Mouse (Mus musculus): ENCODE data around the gene Nrxn2. TPM values are rescaled to one million over a fixed set of nuclear protein-coding genes. Genes with fewer than 3 reads are reported as not detected.
A peak's percentile ranks its signal among the peaks of the same experiment; 100 is the strongest.

Nrxn2 gene
- total RNA-seq, 1 experiment from 2014 or later, result not detected

DNA sequence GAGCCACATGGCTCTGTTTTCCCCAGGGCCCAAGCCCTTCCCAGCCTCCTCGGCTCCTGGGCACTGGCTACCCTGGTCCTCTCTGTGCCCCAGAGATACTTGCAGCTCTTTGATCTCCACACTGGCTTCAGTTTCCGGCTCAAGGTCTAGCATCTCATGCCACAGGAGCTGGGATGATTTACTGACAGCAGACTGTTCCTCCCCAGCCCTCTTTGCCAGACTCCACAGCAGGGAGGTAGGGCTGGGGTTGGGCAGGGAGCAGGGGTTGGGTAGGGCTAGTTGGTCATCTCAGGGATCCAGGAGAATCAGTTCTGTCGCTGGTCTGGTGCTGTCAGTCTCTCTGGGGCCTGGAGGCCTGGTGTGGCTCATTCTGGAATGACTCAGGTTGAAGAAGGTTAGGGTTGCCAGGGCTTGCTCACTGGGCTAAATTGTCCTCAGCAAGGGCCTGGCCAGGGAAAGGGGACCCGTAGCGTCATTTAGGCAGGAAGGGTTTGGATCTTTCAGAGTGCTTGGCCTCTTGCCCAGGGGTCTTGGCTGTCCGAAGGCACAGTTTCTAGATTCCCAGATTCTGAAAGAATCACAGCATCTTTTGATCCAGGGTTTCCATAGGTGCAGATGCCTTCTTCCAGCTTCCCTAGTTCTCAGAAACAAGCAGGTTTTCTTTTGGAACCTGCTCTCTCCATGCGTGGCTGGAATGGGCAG, 28.4 kb downstream of the Nrxn2 start:
- no peak for ATAC-seq (replicated peaks; ENCODE audit: low read depth, poor library complexity, severe bottlenecking)

DNA sequence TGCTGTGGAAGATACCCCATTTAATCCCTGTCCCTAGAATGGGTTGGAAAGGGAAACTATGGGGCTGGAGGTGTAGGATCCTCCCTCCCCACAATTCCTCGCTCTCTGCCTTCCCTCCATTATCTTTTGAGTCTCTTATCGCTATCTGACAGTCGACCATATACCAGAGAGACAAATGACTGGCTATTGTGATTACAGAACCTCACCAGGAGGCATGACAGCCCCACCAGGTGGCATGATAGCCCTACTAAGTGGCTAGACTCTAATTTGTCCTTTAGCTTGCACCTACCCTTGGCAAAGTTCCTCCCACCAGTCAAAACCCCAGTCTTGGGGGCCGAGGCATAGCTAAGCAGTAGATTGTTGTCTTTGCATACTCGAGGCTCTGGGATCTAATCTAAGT, 30.2 kb downstream of the Nrxn2 start:
- no peak for ATAC-seq (replicated peaks; ENCODE audit: low read depth, poor library complexity, severe bottlenecking)

DNA sequence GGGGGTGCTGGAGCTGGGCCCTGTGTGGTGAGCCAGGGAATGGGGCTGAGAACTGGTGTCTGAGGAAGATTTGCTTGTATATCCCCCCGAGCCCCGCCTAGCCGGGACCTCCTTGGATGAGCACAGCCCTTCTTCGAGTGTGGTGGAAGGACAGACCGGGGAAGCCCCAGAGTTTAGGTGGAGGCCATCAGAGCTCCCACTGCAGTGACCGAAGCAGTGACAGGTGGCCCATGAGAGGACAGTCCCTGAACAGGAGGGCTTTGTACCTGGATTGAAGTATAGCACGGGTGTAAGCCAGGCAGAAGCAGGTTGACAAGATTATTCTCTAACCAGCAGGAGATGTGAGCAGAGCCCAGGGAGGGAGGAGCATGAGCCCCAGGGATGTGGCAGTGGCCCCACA, 31.3 kb downstream of the Nrxn2 start:
- no peak for ATAC-seq (replicated peaks; ENCODE audit: low read depth, poor library complexity, severe bottlenecking)

DNA sequence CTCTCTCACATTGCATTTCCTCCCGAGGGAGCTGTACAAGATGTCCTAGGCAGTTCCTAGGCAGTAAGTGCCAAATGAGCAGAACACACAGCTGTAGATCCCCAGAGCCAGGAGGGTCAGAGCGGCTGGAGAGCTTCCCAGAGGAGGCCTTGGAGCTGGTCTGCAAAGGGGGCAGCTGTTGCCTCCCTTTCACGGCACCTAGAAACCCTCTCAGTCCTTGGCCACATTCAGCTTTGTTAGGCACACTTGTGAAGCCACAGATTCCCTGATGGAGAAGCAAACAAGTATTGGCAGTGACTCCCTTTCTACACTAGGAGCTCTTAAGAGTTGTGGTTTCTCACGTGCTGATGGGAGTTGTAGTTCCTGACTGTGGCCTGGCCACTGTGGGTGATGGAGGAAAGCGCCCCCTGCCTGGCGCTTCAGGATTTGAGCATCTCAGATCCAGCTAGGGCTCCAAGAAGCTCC, 33.5 kb downstream of the Nrxn2 start:
- ATAC-seq (replicated peaks; ENCODE audit: low read depth, poor library complexity, severe bottlenecking), result peak; percentile 95

DNA sequence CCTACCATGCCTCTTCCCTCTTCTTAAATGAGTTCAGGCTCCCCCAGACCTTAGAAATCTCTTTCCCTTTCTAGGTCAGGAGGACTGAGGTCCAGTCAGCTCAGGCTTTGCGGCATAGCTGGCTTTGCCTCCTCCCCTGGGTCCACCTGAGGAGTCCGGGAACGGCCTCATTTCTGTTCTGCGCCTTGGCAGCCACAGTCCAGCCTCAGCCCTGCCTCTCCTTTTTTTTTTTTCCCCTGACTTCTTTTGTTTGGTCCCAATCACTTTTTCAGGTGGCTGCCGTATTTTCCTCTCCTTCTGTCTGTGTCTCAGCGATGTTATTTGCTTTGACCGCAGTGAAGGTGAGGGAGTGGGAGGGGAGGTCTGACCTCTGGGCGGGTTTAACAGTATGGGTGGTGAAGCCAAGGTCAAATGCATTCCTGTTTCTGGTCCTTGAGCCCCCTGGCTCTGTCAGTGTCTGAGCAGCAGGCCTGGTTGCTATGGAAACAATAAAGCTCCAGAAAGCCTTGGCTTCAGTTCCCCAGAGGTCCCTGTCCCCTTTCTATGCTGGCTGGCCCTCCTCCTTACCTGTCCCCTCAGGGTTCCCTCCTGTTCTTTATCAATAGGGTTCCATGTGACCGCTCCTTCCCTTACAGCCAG, 34.3 kb downstream of the Nrxn2 start:
- ATAC-seq (replicated peaks; ENCODE audit: low read depth, poor library complexity, severe bottlenecking), result no peak

DNA sequence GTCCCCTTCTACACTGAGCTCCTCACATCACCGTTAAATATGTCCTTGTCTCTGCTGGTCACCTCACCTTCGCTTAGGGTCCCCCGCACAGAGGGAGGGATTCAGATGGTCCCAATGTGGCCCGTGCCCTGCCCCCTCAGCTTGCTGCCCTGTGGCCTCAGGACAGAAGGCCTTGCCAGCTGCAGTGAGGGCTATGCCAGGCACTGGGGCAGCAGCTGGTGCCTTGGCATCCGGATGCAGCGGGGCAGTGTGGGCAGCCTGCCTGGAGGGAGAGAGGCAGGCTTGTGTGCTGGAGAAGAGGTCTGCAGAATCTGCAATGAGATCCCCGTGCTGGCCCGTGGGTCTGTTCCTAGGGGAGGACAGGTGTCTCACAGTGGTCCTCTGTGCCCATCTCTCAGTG, 34.8 kb downstream of the Nrxn2 start:
- ATAC-seq (replicated peaks; ENCODE audit: low read depth, poor library complexity, severe bottlenecking), result no peak

DNA sequence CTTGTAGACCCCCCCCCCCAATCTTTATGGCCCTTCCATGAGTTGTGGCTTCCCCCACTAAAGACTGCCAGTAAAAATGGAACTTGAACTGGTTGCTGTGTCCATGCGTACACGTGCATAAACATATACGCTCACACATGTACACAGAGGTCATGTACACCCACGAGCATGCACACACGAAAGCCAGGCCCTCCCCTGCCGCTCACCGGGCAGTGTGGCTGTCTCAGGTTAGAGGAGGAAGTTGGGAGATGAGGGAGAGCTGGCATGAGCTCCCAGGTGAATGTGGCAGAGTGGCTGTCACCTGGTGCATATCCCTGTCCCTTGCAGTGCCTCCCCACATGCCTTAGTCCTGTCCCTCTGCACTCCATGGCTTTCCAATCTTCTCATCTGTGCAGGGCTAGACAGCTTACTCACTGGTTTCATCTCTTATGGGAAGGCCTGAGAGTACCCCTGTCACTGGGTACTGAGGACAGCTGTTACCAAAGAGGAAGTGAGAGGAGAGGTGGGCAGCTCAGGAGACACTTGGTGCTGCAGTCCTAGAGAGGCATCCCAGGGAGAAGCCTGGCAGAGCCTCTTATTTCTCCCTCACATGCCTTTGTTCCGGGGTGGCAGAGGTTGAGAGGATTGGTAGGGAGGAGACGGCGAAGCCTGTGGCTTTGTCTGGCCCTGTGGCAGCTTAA, 35.6 kb downstream of the Nrxn2 start:
- 0 out of 2 replicates have a peak, but pooled peaks have one; percentile 26 for ATAC-seq (replicated peaks; ENCODE audit: low read depth, poor library complexity, severe bottlenecking)

DNA sequence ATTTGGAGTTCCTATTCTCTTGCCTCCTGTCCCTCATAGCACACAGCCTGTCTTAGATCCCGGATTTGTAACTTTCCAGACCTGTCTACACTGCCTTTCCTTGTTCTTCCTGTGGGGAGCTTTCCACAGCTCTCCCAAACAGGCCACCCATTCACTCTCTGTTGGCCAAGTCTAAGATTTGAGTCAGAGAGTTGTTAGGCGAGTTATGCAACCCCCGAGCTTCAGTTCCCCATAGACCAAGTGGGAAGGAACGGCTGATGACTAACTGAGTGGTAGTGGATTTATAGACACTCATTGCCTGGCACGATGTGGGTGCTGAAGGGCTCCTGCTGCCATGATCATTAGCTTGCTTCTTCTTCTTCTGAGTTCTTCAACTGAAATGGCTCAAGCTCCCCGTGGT, 41.0 kb downstream of the Nrxn2 start:
- peak; percentile 36; the same call in 1 of the 2 replicates for ATAC-seq (replicated peaks; ENCODE audit: low read depth, poor library complexity, severe bottlenecking)

DNA sequence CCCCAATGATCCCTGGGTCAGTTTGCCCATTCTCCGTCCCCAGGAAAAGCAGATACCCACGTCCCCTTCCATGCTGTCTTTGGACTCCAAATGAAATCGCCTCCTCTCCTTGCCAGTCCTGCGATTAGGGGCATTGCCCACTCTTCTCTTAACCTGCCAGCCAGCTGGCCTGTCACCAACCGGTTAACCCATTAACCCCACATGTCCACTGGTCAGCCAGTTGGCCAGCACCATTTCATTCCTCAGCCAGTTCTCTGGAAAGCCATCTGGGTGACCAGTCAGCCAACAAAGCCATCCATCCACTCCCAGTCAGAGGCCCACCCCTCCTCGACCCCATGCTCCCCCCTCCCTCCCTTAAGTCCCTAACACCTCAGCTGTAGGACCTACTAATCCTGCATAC, 44.3 kb downstream of the Nrxn2 start:
- ATAC-seq (replicated peaks; ENCODE audit: low read depth, poor library complexity, severe bottlenecking), result no peak

DNA sequence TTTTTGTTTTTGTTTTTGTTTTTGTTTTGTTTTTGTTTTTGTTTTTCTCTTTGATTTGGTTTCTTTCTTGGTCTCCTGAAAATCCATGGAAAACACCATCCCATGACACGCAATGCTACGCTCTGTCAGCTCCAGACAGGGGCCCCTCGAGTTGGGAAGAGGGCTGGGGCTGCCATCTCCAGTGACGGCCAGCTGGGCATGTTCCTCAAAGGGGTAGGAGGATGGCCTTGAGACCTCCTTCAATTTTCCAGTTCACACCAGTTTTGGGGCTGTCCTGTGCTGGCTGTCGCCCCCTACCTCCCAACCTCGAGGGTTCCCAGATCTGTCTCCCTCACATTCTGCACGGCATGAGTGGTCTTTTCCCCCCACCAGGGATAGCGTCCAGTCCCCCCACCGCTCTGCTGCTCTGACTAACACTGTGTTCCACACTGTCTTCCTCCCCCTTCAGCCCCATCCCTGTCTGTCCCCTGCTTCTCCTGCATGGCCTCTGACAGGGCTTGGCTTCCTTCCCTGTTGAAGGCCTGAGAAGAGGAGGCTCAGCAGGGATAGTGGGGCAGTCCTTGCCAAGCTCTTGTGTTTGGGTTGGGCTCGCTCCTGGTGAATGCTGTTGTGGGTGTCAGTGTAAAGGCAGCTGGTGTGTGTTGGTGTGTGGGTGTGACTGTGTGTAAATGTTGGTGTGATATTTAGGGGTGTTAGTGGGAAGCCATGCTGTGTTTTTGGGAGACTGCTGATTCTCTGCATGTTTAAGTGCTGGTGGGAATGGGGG, 46.0 kb downstream of the Nrxn2 start:
- no peak for ATAC-seq (replicated peaks; ENCODE audit: low read depth, poor library complexity, severe bottlenecking)

DNA sequence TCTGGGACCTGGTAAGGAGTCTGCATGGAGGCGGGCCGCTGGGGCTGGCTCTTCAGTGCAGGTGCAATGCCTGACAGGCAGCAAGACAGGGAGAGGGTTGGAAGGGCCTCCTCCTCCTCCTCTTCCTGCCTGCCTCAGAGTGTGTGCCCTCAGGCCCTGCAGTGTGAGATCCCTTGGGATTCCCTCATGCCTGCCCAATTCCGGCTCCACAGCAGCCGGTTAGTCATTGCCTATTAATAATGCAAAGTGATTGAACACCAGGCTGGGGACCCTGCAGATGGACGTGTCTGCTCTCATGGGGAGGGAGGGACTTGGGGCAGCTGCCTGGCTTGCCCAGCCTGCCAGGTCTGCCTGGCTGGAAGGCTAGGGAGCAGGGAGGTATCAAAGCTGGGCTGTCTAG, 46.6 kb downstream of the Nrxn2 start:
- no peak for ATAC-seq (replicated peaks; ENCODE audit: low read depth, poor library complexity, severe bottlenecking)

DNA sequence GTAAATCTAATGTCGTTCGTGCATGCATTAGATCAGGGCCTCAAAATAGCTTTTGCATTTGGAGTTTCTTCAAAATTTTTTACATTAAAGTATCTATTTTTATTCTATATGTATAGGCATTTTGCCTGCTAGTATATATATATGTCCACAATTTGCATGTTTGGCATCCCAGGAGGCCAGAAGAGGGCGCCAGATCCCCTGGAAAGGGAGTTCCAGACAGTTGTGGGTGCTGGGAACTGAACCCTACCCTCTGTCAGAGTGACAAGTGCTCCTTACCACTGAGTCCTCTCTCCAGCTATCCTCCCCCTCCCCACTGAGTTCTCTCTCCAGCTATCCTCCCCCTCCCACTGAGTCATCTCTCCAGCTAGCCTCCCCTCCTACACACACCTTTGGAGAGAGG, 48.4 kb downstream of the Nrxn2 start:
- ATAC-seq (replicated peaks; ENCODE audit: low read depth, poor library complexity, severe bottlenecking), result no peak

DNA sequence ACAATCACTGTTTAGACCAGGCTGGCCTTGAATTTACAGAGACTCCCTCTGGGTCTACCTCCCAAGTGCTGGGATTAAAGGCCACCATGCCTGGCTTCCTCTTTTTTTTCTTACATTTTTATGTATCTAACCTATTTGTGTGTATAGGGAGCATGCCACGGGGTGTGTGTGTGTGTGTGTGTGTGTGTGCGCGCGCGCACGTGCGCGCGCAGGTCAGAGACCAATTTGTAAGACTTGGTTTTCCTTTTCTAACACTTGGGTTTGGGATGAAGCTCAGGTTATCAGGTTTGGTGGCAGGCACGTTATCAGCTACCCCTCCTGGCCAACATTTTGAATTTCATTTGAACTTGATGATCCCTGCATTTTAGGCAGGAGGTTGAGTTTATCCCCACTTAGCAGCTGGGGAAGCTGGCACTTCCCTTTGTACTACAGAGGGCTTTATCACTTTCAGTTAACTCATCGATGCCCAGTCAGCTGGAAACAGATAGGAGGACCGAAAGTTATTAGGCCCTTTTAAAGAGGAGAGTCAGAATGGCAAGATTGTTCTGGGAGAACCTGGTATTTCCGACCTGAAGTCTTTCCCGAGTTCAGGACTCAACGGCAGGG, 48.9 kb downstream of the Nrxn2 start:
- ATAC-seq (replicated peaks; ENCODE audit: low read depth, poor library complexity, severe bottlenecking), result no peak

DNA sequence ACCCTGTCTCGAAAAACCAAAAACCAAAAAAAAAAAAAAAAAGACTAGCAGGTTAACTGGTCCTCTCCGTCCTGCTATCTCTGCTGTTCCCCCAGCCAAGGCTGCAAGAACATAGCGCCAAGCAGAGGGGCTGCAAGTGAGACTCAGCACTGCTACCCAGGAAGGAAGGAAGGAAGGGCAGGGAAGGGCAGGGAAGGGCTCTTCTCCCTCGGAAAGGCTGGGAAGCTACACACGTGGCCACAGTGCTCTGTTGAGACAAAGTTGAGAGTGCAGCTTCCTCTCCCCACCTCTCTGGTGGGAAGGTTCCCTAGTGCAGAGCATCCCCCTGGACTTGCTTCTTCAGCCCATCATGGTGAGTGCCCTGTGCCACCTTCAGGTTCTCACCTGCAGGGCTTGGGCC, 53.1 kb downstream of the Nrxn2 start:
- no peak for ATAC-seq (replicated peaks; ENCODE audit: low read depth, poor library complexity, severe bottlenecking)

DNA sequence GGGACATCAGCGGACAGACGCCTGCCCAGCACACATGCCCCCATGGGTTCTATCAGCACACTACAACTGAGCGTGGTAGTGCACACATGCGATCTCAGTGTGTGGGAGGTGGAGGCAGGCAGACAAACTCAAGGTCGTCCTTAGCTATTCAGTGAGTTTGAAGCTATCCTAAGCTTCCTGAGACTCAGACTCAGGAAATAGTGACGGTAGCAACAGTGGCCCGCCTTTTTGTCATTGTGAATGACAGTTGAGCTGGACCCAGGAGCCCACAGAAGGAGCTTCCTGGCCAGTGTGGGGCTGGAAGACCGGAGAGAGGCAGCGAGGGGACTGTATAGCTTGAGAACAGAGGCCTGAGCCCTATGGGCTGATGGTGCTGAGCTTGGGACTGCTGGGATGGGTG, 54.3 kb downstream of the Nrxn2 start:
- no peak for ATAC-seq (replicated peaks; ENCODE audit: low read depth, poor library complexity, severe bottlenecking)

DNA sequence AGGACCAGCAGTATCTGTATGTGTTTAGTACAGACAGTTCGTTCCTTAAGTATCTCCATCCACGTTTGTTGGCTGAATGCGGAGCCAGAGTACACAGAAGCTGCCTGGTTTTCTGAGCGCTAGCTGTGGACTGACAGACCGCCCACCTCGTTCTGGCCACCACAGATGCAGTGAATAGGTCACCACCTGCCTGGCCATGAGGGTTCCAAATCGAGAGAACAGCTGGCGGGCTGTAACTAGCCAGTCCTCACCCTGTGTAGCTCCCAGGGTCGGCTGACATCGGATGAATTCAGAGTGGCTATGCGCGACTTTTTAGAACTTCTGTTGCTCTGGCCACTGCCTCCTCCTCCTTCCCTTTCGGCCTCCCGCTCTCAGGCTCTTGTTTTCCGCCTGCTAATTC, 56.2 kb downstream of the Nrxn2 start:
- no peak for ATAC-seq (replicated peaks; ENCODE audit: low read depth, poor library complexity, severe bottlenecking)

DNA sequence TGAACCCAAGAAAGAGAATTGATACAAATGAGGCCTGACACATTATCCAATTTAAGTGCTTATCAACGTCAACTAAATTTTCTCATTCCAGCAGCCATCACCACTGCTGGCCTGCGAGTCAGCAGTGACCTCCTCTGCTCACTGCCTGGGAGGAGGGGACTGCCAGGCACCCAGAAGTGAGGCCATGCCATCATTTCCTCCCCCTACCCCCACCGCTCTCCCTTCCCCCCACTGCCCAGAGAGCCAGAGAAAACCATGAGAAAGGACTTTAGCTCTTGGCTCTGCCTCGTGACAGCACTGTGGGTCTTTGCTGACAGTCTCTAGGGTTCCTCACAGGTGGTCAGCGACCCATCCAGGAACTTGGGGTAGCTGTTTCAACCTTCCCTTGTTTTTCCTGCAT, 56.6 kb downstream of the Nrxn2 start:
- ATAC-seq (replicated peaks; ENCODE audit: low read depth, poor library complexity, severe bottlenecking), result 0 out of 2 replicates have a peak, but pooled peaks have one; percentile 51

DNA sequence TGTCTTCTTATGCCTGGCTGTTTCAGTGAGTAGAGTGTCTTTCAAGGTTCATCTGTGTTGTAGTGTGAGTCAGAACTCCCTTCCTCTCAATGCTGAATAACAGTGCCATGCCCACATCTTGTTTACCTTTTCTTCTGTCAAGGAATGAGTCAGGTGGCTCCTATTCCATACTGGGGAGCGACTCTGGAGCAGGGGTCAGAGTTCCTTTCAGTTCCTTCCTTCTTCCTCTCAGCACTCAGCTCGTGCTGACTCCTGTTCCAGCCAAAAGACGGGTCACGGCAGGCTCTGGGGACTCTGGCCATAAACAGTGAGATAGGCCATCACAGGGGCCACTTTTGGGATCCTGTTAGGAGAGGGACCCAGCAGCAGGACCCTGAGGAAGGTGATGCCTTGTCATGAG, 58.5 kb downstream of the Nrxn2 start:
- ATAC-seq (replicated peaks; ENCODE audit: low read depth, poor library complexity, severe bottlenecking), result no peak

DNA sequence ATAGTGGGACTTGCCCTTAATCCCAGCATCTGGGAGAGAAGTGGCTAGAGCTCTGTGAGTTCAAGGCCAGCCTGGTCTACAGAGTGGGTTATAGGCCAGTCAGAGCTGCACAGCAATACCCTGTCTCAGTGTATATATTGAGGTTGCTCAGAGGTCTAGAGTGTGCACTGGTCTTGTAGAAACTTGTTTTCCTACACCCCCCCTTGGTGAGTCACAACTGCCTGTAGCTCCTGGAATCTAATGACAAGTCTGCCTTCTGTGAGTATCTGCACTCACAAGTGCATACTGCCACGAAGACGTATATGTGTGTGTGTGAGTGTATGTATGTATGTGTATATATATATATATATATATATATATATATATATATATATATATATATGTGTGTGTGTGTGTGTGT, 60.0 kb downstream of the Nrxn2 start:
- ATAC-seq (replicated peaks; ENCODE audit: low read depth, poor library complexity, severe bottlenecking), result no peak

DNA sequence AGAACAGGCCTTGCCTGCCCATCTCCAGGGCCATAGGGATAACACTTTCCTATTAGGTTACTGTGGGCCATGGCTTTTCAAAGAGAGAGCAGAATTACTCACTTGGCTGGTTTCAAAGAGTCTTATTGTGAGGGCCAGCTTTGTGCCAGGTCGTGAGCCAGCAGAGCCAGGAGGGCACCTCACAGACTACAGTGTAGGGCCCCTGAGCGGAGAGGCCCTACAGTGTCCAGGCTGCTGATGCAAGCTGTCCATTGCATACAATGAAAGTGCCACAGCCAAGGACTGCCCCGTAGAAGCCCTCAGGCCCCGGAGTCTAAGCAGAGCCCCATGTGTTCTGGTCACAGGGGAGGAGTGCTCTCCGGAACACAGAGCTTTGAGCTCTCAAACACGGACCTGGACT, 64.4 kb downstream of the Nrxn2 start:
- no peak for ATAC-seq (replicated peaks; ENCODE audit: low read depth, poor library complexity, severe bottlenecking)
